Mouse (Mus musculus) liver, embryonic 11.5 days (tissue): ENCODE measurements at regions not wholly inside any gene's neighbourhood (a gene's known extent, or its start where the extent isn't known, plus 50 kb on each side); places are given as distances from the start of the nearest gene placed in this dataset.
"Not testable (repeated sequence)": the region's sequence is repeated elsewhere in the genome, so short reads cannot be mapped to it uniquely, and the experiment has no call there.

Experiments
- ATAC-seq: fragments of 200-750 bp; cut with Nextera tagmentation; replicated peaks from 2 replicates; pipeline ENCODE4 v1.8.0; 2017; ENCODE audit warnings: moderate number of reproducible peaks, mild to moderate bottlenecking, moderate TSS enrichment, moderate library complexity; ENCODE audit not compliant: low FRiP score
- DNase-seq: peaks from one replicate; pipeline ENCODE4 v3.0.0-alpha.2; 2017; ENCODE audit warnings: low spot score
- H3K27ac ChIP-seq: fragments of 300-500 bp; sonication (generic); 2 replicates; pipeline ENCODE4 v1.5.1; 2014; ENCODE audit warnings: mild to moderate bottlenecking, low read depth, low read length, control low read depth
- H3K27me3 ChIP-seq: fragments of 300-500 bp; sonication (generic); replicated peaks from 2 replicates; pipeline ENCODE4 v1.6.1; 2014; ENCODE audit warnings: low read length, mixed read lengths; ENCODE audit not compliant: control insufficient read depth, insufficient read depth
- H3K36me3 ChIP-seq: fragments of 300-500 bp; sonication (generic); 2 replicates; pipeline ENCODE4 v1.6.1; 2014; ENCODE audit warnings: mild to moderate bottlenecking, low read length, moderate library complexity, mixed read lengths; ENCODE audit not compliant: control insufficient read depth, insufficient read depth
- H3K4me1 ChIP-seq: fragments of 300-500 bp; sonication (generic); replicated peaks from 2 replicates; pipeline ENCODE4 v1.6.1; 2014; ENCODE audit warnings: low read length, mixed read lengths; ENCODE audit not compliant: control insufficient read depth, insufficient read depth
- H3K4me2 ChIP-seq: fragments of 300-500 bp; sonication (generic); 2 replicates; pipeline ENCODE4 v1.6.1; 2014; ENCODE audit warnings: mild to moderate bottlenecking, control low read depth, moderate library complexity
- H3K4me3 ChIP-seq: fragments of 300-500 bp; sonication (generic); 2 replicates; pipeline ENCODE4 v1.5.1; 2014; ENCODE audit warnings: low read depth, low read length, control low read depth
- H3K9ac ChIP-seq: fragments of 300-500 bp; sonication (generic); 2 replicates; pipeline ENCODE4 v1.6.1; 2014; ENCODE audit warnings: low read depth, low read length, control low read depth
- H3K9me3 ChIP-seq: fragments of 300-500 bp; sonication (generic); 2 replicates; pipeline ENCODE4 v1.6.1; 2016; ENCODE audit warnings: low read length, inconsistent platforms, mixed read lengths; ENCODE audit not compliant: control insufficient read depth
- WGBS: fragments of 180-500 bp; shearing (Covaris S2); extraction: QIAGEN DNeasy Blood & Tissue Kit; methylation state at CpG from one replicate; pipeline ENCODE4 v1.1.7; 2014; 5-methylcytosine and 5-hydroxymethylcytosine counted together

- not testable (repeated sequence) for ATAC-seq, H3K27ac ChIP-seq, H3K36me3 ChIP-seq, H3K9me3 ChIP-seq, H3K4me1 ChIP-seq, DNase-seq, H3K4me3 ChIP-seq, H3K4me2 ChIP-seq, H3K9ac ChIP-seq, H3K27me3 ChIP-seq
These were observed 205.7 kb upstream of the Tmprss15 start for GRCm38 (mm10) chr16:79296621-79297020.

- Histone ChIP-seq H3K4me1 (no peaks in the 10 kb centered on the region), H3K9ac (no peak overlapping the region), H3K4me3 (no peak overlapping the region), H3K27ac (no peak overlapping the region), H3K36me3 (no peaks in the 10 kb centered on the region), H3K9me3 (no peaks in the 10 kb centered on the region), H3K4me2 (no peak overlapping the region), H3K27me3 (no peaks in the 10 kb centered on the region)
- DNase-seq (no peak), ATAC-seq (no peak)
- WGBS = 86% methylated on average over 2 of the region's 2 CpGs
These were observed 188.1 kb upstream of the Tmprss15 start for GRCm38 (mm10) chr16:79279006-79279405.

- H3K4me1 ChIP-seq = no peaks in the 10 kb centered on the region
- no peak overlapping the region for H3K9ac ChIP-seq
- ATAC-seq = no peak
- H3K9me3 ChIP-seq = no peaks in the 10 kb centered on the region
- WGBS = 73% methylated on average over 1 of the region's 1 CpGs
- DNase-seq = no peak
- no peaks in the 10 kb centered on the region for H3K36me3 ChIP-seq
- no peak overlapping the region for H3K4me2 ChIP-seq
- H3K27me3 ChIP-seq = no peaks in the 10 kb centered on the region
- H3K27ac ChIP-seq = no peak overlapping the region
- no peak overlapping the region for H3K4me3 ChIP-seq
These were observed 165.6 kb upstream of the Tmprss15 start for GRCm38 (mm10) chr16:79256525-79256924.

- no peaks in the 10 kb centered on the region for H3K4me1 ChIP-seq
- H3K36me3 ChIP-seq = no peaks in the 10 kb centered on the region
- no peaks in the 10 kb centered on the region for H3K27me3 ChIP-seq
- ATAC-seq (no peak), DNase-seq (no peak)
- H3K27ac ChIP-seq = no peak overlapping the region
- 34% methylated on average over 2 of the region's 2 CpGs for WGBS
- no peaks in the 10 kb centered on the region for H3K9me3 ChIP-seq
- H3K9ac ChIP-seq = no peak overlapping the region
- H3K4me2 ChIP-seq = no peak overlapping the region
- no peak overlapping the region for H3K4me3 ChIP-seq
These were observed 165.2 kb upstream of the Tmprss15 start for GRCm38 (mm10) chr16:79256084-79256483.

- Histone ChIP-seq H3K27me3 (no peaks in the 10 kb centered on the region), H3K9me3 (no peaks in the 10 kb centered on the region), H3K36me3 (no peaks in the 10 kb centered on the region), H3K4me3 (no peak overlapping the region), H3K9ac (no peak overlapping the region), H3K4me2 (no peak overlapping the region), H3K27ac (no peak overlapping the region), H3K4me1 (no peaks in the 10 kb centered on the region)
- WGBS = 69% methylated on average over 3 of the region's 3 CpGs
- DNase-seq = no peak
- ATAC-seq = no peak
These were observed 150.1 kb upstream of the Tmprss15 start for GRCm38 (mm10) chr16:79240857-79241491.

GRCm38 (mm10) chr16:79240191-79240590 lies 149.3 kb upstream of the Tmprss15 start:
- Histone ChIP-seq H3K36me3 (no peaks in the 10 kb centered on the region), H3K27ac (no peak overlapping the region), H3K4me3 (no peak overlapping the region), H3K27me3 (no peaks in the 10 kb centered on the region), H3K4me2 (no peak overlapping the region), H3K9ac (no peak overlapping the region), H3K4me1 (no peaks in the 10 kb centered on the region), H3K9me3 (no peaks in the 10 kb centered on the region)
- no peak for ATAC-seq
- WGBS = 85% methylated on average over 2 of the region's 2 CpGs
- DNase-seq = no peak

- Histone ChIP-seq H3K9me3 (no peaks in the 10 kb centered on the region), H3K27ac (no peak overlapping the region), H3K4me3 (no peak overlapping the region), H3K4me1 (no peaks in the 10 kb centered on the region), H3K27me3 (no peaks in the 10 kb centered on the region), H3K4me2 (no peak overlapping the region), H3K9ac (no peak overlapping the region), H3K36me3 (no peaks in the 10 kb centered on the region)
- WGBS = 85% methylated on average over 7 of the region's 7 CpGs
- ATAC-seq (no peak), DNase-seq (no peak)
These were observed 100.3 kb upstream of the Tmprss15 start for GRCm38 (mm10) chr16:79191196-79191595.

- 72% methylated on average over 1 of the region's 1 CpGs for WGBS
- Histone ChIP-seq H3K4me2 (no peak overlapping the region), H3K27me3 (no peaks in the 10 kb centered on the region), H3K27ac (no peak overlapping the region), H3K9ac (no peak overlapping the region), H3K4me1 (no peaks in the 10 kb centered on the region), H3K4me3 (no peak overlapping the region), H3K9me3 (no peaks in the 10 kb centered on the region), H3K36me3 (no peaks in the 10 kb centered on the region)
- DNase-seq (no peak), ATAC-seq (no peak)
These were observed 95.6 kb upstream of the Tmprss15 start for GRCm38 (mm10) chr16:79186471-79186870.

- no peaks in the 10 kb centered on the region for H3K4me1 ChIP-seq
- H3K4me2 ChIP-seq = no peak overlapping the region
- H3K9ac ChIP-seq = no peak overlapping the region
- no peak overlapping the region for H3K4me3 ChIP-seq
- no peak overlapping the region for H3K27ac ChIP-seq
- no peak for DNase-seq
- no peaks in the 10 kb centered on the region for H3K27me3 ChIP-seq
- no peaks in the 10 kb centered on the region for H3K9me3 ChIP-seq
- WGBS = 82% methylated on average over 2 of the region's 2 CpGs
- H3K36me3 ChIP-seq = no peaks in the 10 kb centered on the region
- ATAC-seq = no peak
These were observed 91.6 kb upstream of the Tmprss15 start for GRCm38 (mm10) chr16:79182474-79182873.
